Mouse (Mus musculus) spleen, adult 18-20 months (tissue): ENCODE results near the gene Eln.

Experiments used
- DNase-seq, 2 experiments: peaks; one replicate each; pipeline ENCODE4 v3.0.0; 2022; ENCODE audit warnings: mixed read lengths in 2 of 2

Eln gene

DNA sequence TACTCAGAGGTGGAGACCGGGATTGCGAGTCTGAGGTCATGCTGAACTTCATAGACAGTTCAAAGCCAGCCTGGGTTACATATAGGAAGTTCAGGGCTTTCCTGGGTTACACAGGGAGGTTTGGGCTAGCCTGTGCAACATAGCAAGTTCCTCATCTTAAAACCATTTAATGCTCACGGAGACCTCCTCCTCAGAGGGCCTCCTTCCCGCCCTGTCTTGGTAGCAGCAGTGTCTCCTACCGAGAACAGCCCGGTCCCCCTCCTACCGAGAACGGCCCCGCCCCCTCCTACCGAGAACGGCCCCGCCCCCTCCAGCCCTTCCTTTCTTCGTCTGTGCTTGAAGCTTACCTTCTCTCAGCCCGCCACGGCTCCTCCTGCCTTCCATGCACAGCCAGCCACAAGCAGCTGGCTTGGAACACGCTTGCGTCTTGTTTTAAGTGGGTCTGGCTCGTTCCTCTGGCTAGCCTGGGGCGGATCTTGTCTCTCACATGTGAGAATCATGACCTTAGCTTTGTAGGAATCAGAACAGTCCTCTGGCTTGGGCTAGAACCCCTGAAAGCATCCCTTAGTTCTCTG is 4.8 kb downstream of the Eln start:
- DNase-seq, result no peak

GRCm38 (mm10) chr5:134740501-134741341 is 6.4 kb downstream of the Eln start:
- no peak for DNase-seq

- no peak for DNase-seq
These were observed 7.2 kb downstream of the Eln start for GRCm38 (mm10) chr5:134739951-134740350.

DNA sequence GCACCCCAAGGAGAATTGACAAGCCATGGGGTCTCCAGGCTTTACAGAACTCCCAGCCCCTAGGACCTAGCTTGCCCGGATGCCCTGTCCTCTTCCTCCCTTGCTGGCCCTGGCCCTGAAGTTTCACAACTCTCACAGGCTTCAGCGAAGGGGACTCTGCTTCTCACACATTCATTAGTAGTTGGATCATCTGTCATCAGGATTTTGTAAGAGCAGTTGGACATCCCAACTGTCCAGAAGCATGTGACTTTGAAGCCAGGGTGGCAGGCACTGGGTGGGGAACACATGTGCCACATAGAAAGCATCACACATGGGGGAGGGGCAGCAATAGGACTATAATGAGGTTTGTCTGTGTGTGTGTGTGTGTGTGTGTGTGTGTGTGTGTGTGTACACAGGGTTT is 12.2 kb downstream of the Eln start:
- DNase-seq, result no peak

DNA sequence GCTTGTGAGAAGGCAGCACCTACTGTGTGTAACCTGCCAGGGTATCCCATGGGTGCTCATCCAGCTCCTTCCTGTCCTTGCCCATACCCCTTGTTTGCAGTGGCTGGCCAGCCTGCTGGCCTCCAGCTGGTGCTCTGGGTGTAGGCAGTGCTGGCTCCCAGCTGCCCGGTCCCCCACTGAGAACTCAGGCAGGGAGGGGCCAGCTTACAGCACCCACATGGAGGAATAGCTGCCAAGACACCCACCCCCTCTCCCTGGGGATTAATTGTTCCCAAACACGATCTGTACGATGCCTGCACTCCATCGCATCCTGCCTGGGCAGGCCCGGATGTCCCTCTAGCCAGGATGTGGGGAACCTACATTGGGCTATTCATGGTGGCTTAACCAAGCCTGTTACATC is 13.1 kb downstream of the Eln start:
- DNase-seq, result no peak

DNA sequence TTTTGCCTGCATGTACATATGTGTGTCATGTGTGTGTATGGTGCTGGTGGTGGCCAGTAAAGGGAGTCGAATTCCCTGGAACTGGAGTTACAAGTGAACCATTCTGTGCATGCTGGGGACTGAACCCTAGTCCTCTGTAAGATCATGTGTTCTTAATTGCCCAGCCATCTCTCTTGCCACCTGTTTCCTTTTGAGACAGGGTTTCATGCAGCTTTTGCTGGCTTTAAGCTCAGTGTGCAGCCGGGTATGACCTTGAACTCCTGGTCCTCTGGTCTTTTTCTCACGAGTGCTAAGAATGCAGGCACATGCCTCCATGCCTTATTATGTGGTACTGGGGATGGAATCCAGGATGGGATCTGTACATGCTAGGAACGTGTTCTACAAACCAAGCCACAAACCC is 13.9 kb downstream of the Eln start:
- DNase-seq, result no peak

DNA sequence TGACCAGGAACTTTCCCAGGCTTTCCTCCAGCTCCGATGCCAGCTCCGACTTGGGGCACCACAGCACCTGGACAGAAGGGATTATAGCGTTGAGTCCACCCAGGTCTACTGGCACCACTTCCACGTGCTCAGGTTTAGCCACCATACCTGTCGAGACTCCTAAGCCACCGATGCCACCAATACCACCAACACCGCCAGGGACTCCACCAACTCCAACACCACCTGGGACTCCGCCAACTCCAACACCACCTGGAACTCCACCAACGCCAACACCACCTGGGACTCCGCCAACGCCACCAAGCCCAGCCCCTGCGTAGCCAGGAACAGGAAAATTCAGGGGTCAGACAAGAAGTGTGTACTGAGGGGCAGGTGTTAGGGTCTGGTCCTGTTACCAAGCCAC is 18.0 kb downstream of the Eln start:
- no peak for DNase-seq

DNA sequence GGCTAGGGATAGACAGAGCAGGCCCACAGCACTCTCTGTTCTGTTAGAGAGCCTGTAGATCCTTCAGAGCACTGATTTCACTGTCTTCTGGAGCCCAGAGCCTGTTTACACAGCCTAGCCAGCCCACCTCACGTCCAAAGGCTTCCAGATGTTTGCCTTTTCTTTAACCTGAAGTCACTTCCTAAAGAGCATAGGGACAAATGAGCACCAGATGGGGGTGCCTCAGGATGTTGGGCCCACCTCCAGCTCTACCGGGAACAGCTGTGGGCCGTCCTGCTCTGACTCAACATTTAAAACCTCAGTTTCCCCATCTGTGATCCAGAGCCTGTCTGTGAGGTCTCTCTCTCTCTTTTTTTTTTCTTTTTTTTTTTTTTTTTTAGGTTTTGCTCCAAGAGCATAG is 18.6 kb downstream of the Eln start:
- DNase-seq, result no peak

DNA sequence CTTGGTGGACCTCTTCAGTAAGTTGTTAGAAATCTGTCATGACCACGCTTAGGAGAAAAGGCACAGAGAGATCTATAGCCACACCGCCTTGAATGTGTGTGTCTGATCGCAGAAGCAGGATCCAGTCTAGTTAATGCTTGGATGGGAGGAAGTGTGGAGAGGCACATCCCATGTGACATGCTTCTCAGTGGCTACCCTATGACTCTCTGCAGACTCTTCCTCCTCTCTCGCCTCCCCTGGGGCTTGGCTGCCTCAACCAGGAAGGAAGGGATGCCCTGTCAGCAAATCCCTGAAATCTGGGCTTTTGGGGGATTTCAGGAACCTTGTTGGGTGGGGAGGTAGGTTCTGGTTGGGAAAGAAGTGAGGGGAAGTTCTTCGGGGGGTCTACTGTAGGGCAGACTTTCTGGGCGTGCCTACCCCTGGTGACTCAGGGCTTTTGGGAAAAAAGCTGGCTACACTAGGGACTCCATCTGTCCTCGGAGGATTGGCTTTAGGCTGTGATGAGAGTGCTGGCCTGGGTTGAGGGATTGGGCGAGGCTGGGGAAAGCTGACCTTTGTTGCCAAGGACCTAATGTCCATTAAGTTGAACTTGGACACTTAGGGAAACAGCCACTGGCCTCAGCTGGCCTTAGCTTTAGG is 20.0 kb downstream of the Eln start:
- DNase-seq, result no peak

DNA sequence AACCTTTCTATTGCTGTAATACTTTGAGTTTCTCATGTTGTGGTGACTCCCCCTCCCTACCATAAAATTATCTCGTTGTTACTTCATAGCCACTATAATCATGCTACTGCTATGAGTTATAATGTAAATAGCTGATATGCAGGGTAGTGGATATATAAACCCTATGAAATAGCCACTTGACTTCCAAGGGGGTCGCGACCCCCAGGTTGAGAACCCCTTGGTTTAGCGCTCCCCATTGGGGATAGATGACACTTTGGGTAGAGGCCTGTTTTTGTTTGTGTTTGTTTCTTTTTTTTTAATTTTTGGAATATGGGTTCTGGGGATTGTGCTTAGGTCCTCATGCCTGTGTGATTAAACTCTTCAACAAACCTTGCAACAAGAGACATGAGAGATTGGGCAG is 21.8 kb downstream of the Eln start:
- no peak for DNase-seq

DNA sequence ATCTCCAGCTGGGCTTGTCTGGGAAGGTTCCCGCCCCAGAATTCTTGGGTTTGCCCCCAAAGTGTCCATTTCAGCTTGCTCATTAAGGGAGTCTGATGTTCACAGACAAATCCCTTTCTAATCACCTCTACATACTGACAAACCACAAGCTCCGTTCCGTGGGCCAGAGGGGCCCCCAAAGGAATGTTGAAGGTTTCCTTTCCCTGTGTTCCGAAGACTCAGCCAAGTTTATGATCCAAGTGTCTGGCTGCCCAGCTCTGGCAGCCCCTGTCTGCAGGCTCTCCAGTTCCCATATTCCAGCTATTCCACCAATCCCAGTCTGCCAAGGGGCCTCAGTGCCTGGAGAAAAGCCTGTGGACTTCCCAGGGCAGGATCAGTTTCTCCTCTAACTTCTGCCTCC is 27.1 kb downstream of the Eln start:
- no peak for DNase-seq

GRCm38 (mm10) chr5:134711076-134711475 is 36.0 kb downstream of the Eln start:
- no peak for DNase-seq

DNA sequence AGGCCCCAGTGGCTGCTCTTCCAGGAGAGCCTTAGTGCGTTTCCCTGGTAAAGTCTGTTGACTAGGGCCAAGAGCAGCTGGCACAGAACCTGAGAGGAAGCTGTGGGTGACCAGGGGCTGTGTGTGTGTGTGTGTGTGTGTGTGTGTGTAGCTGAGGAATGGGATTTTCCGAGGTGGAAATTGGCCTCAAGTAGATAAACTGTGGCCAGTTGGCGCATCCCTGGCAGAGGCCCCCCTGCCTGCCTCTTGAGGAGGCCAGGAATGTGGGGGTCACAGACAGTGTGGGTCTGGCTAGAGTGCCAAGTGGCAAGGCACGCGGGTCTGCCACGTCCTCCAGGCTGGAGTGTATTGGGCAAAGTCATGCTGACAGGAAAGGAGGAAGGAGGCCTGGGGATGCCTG is 37.8 kb downstream of the Eln start:
- no peak for DNase-seq

- DNase-seq, result peak; percentile 59 to 85
These were observed 43.0 kb downstream of the Eln start for GRCm38 (mm10) chr5:134704157-134704556.

DNA sequence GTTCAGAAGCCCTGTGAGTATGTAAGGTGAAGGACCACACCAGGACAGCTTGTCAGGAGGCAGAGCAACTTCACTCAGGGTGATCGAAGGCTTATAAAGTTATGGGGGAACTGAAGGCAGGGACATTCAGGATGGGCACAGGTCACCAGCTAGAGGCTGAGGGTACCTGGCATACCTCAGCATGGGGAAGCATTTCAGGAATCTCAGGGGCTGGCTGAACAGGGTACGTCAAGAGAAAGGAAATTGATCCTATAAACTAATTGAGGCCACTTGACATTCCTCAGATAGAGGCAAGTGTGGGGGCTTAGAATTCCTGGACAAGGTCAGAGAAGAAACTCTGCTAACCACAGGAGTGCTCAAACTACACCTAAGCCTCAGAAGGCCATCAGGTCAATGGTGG is 51.6 kb downstream of the Eln start:
- DNase-seq, result no peak

DNA sequence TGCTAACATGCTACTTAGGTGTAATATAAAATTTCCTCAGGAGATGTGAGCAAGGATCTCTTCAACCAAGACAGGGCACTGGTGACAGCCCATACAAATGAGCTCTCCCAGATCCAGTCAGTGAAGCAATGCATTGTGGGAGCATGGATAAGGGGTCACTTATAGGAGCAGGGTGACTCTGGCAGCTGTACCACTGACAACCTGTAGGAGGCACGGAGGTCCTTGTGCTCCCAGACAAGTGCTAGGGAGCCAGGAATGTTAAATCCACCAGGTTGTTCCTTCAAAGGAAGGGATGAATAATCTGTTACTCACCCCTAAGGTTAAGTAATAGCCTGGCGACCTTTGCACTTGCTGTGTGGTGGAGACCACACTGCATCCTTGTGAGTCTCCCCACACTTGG is 52.0 kb downstream of the Eln start:
- no peak for DNase-seq

DNA sequence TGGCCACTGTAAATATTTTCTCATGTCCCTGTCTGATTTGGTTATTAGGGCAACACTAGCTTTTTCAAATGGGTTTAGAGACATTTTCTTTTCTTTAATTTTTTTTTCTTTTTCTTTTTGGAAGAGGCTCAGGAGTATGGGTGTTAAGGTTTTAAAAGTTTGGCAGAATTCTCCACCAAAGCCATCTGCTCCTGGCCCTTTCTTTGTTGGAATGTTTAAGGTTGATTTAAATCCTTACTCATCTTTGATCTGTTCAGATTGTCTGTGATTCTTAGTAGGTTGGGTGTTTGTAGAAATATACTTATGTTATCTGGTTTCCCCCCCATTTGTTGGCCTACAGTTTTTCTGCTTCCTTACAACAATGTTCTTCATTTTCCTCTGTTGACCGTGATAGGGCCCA is 54.4 kb downstream of the Eln start:
- DNase-seq, result no peak

DNA sequence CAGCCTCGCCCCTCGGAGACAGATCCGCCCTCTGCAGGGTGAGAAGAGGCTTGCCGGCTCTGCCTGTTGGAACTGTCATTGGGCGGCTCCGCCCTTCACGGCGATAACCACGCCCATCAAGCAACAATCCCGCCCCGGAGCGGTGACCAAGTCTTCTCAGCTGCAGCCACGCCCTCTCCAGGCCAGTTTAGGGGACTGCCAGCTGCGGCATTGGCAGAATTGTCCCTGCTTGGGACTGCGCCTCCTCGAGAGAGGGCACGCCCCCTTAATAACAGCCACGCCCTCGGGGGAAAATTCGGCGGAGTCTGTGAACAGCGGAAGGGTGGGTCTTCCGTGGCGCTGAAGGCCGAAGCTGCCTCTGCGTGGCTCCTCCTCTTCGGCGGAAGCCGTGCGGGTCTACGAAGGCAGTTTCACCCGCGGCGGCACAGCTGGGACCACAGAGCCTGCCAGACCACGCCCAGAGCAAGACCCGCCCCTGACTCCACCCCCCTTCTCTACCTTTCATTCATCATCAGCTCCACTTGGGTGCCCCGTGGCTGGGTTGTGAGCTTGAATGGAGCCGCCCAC is 58.3 kb downstream of the Eln start:
- peak; percentile 99 for DNase-seq

DNA sequence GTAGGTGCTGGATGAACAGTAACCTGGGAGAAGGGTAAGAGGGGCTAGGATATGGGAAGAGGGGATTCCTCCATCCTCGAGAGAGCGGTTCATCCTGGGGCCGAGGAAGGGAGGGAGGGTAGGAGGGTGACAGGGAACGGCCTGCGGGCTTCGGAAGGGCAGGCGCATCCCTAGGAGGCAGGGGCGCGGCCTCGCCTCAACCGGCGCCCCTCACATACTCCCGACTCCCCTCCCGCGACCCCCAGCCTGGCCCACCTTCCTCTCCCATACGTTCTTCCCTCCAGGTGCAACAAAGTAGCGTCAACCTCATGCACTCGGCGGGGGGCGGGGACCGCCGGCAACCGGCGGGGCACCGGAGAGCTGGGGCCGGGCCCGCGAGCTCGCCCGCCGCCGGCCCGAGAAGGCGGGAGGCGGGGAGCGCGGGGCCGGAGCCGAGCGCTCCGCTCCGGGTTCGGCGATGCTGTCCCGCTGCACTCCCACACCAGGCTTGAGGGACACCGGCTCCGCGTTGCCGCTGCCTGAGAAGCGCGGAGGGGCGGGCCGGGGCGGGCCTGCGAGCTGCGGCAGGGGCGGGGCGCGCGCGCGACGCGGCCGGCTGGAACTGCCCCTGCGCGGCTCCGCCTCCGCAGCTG is 58.9 kb downstream of the Eln start, which contains the start of gene Limk1:
TSS of gene Limk1 (minus strand) at position 513 of the 632 bp plus-strand sequence.
- no peak for DNase-seq

- DNase-seq, result no peak
These were observed 59.9 kb downstream of the Eln start for GRCm38 (mm10) chr5:134687187-134687586.

- DNase-seq, result no peak
These were observed 60.6 kb downstream of the Eln start for GRCm38 (mm10) chr5:134686541-134686940.

DNA sequence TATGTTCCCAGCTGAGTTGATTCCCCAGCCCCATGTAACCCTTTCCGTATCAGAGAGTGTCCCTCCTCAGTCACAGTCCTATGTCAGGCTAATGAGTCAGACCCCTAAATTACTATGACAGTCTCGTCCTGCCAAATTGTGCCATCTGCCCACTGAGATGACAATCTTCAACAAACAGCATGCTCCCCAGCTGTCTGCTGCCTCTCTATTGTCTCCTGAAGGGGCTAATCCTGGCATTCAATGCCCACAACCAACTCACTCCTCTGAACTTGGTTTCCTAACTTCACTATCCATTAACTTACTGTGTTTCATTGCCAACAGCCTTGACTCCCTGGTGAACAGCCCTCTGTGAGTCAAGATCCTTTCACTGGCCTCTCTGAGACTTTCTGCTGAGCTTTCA is 62.7 kb downstream of the Eln start:
- DNase-seq, result no peak

GRCm38 (mm10) chr5:134683813-134684212 is 63.3 kb downstream of the Eln start:
- DNase-seq, result no peak
